Mouse (Mus musculus): ENCODE measurements at regions not wholly inside any gene's neighbourhood (a gene's known extent, or its start where the extent isn't known, plus 50 kb on each side); places are given as distances from the start of the nearest gene placed in this dataset.

- Histone ChIP-seq H3K4me3 (ENCODE audit: insufficient read depth in 1 of 2, low read depth in 1 of 2, low read length in 2 of 2, poor library complexity in 1 of 2, severe bottlenecking in 1 of 2) (no peak overlapping the region), H3K9me3 (ENCODE audit: control insufficient read depth, insufficient read depth, low read depth, low read length) (no peaks in the 10 kb centered on the region), H3K9ac (ENCODE audit: insufficient read depth, low read depth, low read length, poor library complexity, severe bottlenecking) (no peak overlapping the region), H3K27ac (ENCODE audit: insufficient read depth, low read depth, low read length, poor library complexity, severe bottlenecking) (no peak overlapping the region), H3K36me3 (ENCODE audit: control insufficient read depth, insufficient read depth, low read length, poor library complexity, severe bottlenecking) (no peaks in the 10 kb centered on the region), H3K4me1 (ENCODE audit: control insufficient read depth in 2 of 2, insufficient read depth in 2 of 2, low read length in 2 of 2, poor library complexity in 1 of 2) (no peaks in the 10 kb centered on the region)
- in situ Hi-C loops (cut with MboI; ENCODE audit: low sequenced_read_pairs in 2 of 2, unreplicated experiment in 2 of 2), result no loop called here
- DNase-seq (ENCODE audit: low read depth, low spot score), result no peak
- no peak for TF ChIP-seq CHD2 (IDR thresholded peaks at IDR 0.05; ENCODE audit: low read depth, low read length)
- no peak for TF ChIP-seq MAFK (IDR thresholded peaks at IDR 0.05; ENCODE audit: insufficient read depth, low read depth, low read length)
- no peak for TF ChIP-seq HCFC1 (IDR thresholded peaks at IDR 0.05; ENCODE audit: borderline replicate concordance, insufficient read depth, low read length)
- TF ChIP-seq ZNF384 (IDR thresholded peaks at IDR 0.05; ENCODE audit: low read depth, low read length), result no peak
- no peak for TF ChIP-seq ZC3H11A (IDR thresholded peaks at IDR 0.05; ENCODE audit: borderline replicate concordance, low read depth, low read length)
Observed at GRCm38 (mm10) chr2:117852442-117852841, 259.2 kb upstream of the Thbs1 start.

DNA sequence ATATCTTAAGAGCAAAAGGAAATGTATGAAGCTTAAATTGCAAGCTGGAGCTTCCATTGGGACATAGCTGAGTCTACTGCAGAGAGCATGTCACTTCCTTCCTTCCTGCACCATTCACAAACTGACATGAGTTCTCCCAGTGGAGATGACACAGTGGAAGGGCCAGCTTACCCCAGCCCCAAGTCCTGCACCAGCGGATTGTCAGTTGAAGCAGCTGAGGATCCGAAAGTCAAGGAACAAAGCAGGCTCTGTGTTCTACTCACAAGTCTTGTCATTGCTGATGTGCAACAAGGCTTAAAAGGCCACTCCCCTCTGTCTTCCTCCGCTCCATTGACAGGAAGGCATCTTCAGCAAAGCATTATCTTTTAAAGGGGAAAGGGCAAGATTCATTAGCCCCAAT, 249.4 kb upstream of the Thbs1 start:
- Histone ChIP-seq H3K27ac (ENCODE audit: insufficient read depth, low read depth, low read length, poor library complexity, severe bottlenecking) (no peak overlapping the region), H3K36me3 (ENCODE audit: control insufficient read depth, insufficient read depth, low read length, poor library complexity, severe bottlenecking) (no peaks in the 10 kb centered on the region), H3K4me3 (ENCODE audit: insufficient read depth in 1 of 2, low read depth in 1 of 2, low read length in 2 of 2, poor library complexity in 1 of 2, severe bottlenecking in 1 of 2) (no peak overlapping the region), H3K9ac (ENCODE audit: insufficient read depth, low read depth, low read length, poor library complexity, severe bottlenecking) (no peak overlapping the region), H3K9me3 (ENCODE audit: control insufficient read depth, insufficient read depth, low read depth, low read length) (no peaks in the 10 kb centered on the region), H3K4me1 (ENCODE audit: control insufficient read depth in 2 of 2, insufficient read depth in 2 of 2, low read length in 2 of 2, poor library complexity in 1 of 2) (no peaks in the 10 kb centered on the region)
- in situ Hi-C loops (cut with MboI; ENCODE audit: low sequenced_read_pairs in 2 of 2, unreplicated experiment in 2 of 2), result no loop called here
- DNase-seq (ENCODE audit: low read depth, low spot score), result no peak
- TF ChIP-seq ZC3H11A (IDR thresholded peaks at IDR 0.05; ENCODE audit: borderline replicate concordance, low read depth, low read length) (no peak), HCFC1 (IDR thresholded peaks at IDR 0.05; ENCODE audit: borderline replicate concordance, insufficient read depth, low read length) (no peak), MAFK (IDR thresholded peaks at IDR 0.05; ENCODE audit: insufficient read depth, low read depth, low read length) (no peak), CHD2 (IDR thresholded peaks at IDR 0.05; ENCODE audit: low read depth, low read length) (no peak), ZNF384 (IDR thresholded peaks at IDR 0.05; ENCODE audit: low read depth, low read length) (no peak)

DNA sequence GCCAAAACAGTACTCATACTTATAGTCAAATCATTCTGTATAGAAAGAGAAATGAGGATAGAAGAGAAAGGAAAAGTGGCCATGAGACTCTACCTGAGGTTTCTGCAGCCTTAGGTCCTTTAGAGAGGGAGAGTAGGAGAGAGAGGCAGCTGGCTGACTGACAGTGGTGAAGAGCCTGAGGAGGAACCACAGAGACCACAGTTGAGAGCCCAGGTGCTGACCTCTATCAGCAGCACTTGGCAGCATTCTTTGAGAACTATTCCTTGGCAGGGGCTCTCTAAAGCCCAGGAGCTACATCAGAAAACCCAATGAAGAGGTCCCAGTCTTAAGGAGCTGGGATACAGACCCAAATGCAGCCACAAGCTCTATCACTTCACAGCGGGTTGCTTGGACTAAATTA, 246.6 kb upstream of the Thbs1 start:
- no peaks in the 10 kb centered on the region for H3K4me1 ChIP-seq (ENCODE audit: control insufficient read depth in 2 of 2, insufficient read depth in 2 of 2, low read length in 2 of 2, poor library complexity in 1 of 2)
- TF ChIP-seq MAFK (IDR thresholded peaks at IDR 0.05; ENCODE audit: insufficient read depth, low read depth, low read length) (no peak), CHD2 (IDR thresholded peaks at IDR 0.05; ENCODE audit: low read depth, low read length) (no peak), ZC3H11A (IDR thresholded peaks at IDR 0.05; ENCODE audit: borderline replicate concordance, low read depth, low read length) (no peak), ZNF384 (IDR thresholded peaks at IDR 0.05; ENCODE audit: low read depth, low read length) (no peak), HCFC1 (IDR thresholded peaks at IDR 0.05; ENCODE audit: borderline replicate concordance, insufficient read depth, low read length) (no peak)
- H3K9me3 ChIP-seq (ENCODE audit: control insufficient read depth, insufficient read depth, low read depth, low read length), result no peaks in the 10 kb centered on the region
- H3K9ac ChIP-seq (ENCODE audit: insufficient read depth, low read depth, low read length, poor library complexity, severe bottlenecking), result no peak overlapping the region
- no peak overlapping the region for H3K4me3 ChIP-seq (ENCODE audit: insufficient read depth in 1 of 2, low read depth in 1 of 2, low read length in 2 of 2, poor library complexity in 1 of 2, severe bottlenecking in 1 of 2)
- no peaks in the 10 kb centered on the region for H3K36me3 ChIP-seq (ENCODE audit: control insufficient read depth, insufficient read depth, low read length, poor library complexity, severe bottlenecking)
- DNase-seq (ENCODE audit: low read depth, low spot score), result no peak
- in situ Hi-C loops (cut with MboI; ENCODE audit: low sequenced_read_pairs in 2 of 2, unreplicated experiment in 2 of 2), result no loop called here
- no peak overlapping the region for H3K27ac ChIP-seq (ENCODE audit: insufficient read depth, low read depth, low read length, poor library complexity, severe bottlenecking)

DNA sequence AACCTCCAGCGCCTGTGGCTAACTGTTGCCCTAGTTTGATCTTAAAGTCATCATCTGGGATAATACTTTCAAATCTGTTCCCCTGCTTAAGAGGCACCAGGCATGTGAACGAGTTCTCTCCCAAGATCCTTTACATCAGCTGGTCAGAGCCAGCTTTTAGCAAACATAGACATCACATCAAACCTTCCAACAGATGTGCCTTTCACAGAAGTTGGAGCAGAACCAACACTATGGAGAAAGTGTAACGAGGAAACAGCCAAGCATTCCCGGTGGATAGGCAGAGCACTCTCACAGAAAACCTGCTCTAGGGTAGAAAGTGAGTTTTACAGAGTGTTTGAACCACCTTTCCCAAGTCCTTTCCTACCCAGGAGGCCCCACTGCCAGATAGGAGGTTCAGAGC, 244.7 kb upstream of the Thbs1 start:
- H3K27ac ChIP-seq (ENCODE audit: insufficient read depth, low read depth, low read length, poor library complexity, severe bottlenecking), result no peak overlapping the region
- H3K36me3 ChIP-seq (ENCODE audit: control insufficient read depth, insufficient read depth, low read length, poor library complexity, severe bottlenecking), result no peaks in the 10 kb centered on the region
- DNase-seq (ENCODE audit: low read depth, low spot score), result no peak
- H3K9me3 ChIP-seq (ENCODE audit: control insufficient read depth, insufficient read depth, low read depth, low read length), result no peaks in the 10 kb centered on the region
- H3K9ac ChIP-seq (ENCODE audit: insufficient read depth, low read depth, low read length, poor library complexity, severe bottlenecking), result no peak overlapping the region
- H3K4me1 ChIP-seq (ENCODE audit: control insufficient read depth in 2 of 2, insufficient read depth in 2 of 2, low read length in 2 of 2, poor library complexity in 1 of 2), result no peaks in the 10 kb centered on the region
- TF ChIP-seq MAFK (IDR thresholded peaks at IDR 0.05; ENCODE audit: insufficient read depth, low read depth, low read length) (no peak), HCFC1 (IDR thresholded peaks at IDR 0.05; ENCODE audit: borderline replicate concordance, insufficient read depth, low read length) (no peak), ZNF384 (IDR thresholded peaks at IDR 0.05; ENCODE audit: low read depth, low read length) (no peak), CHD2 (IDR thresholded peaks at IDR 0.05; ENCODE audit: low read depth, low read length) (no peak), ZC3H11A (IDR thresholded peaks at IDR 0.05; ENCODE audit: borderline replicate concordance, low read depth, low read length) (no peak)
- H3K4me3 ChIP-seq (ENCODE audit: insufficient read depth in 1 of 2, low read depth in 1 of 2, low read length in 2 of 2, poor library complexity in 1 of 2, severe bottlenecking in 1 of 2), result no peak overlapping the region
- in situ Hi-C loops (cut with MboI; ENCODE audit: low sequenced_read_pairs in 2 of 2, unreplicated experiment in 2 of 2), result no loop called here

GRCm38 (mm10) chr2:117867409-117867808, 244.3 kb upstream of the Thbs1 start:
- no peak for DNase-seq (ENCODE audit: low read depth, low spot score)
- no peak overlapping the region for H3K27ac ChIP-seq (ENCODE audit: insufficient read depth, low read depth, low read length, poor library complexity, severe bottlenecking)
- no peaks in the 10 kb centered on the region for H3K4me1 ChIP-seq (ENCODE audit: control insufficient read depth in 2 of 2, insufficient read depth in 2 of 2, low read length in 2 of 2, poor library complexity in 1 of 2)
- no peak overlapping the region for H3K4me3 ChIP-seq (ENCODE audit: insufficient read depth in 1 of 2, low read depth in 1 of 2, low read length in 2 of 2, poor library complexity in 1 of 2, severe bottlenecking in 1 of 2)
- no peak overlapping the region for H3K9ac ChIP-seq (ENCODE audit: insufficient read depth, low read depth, low read length, poor library complexity, severe bottlenecking)
- in situ Hi-C loops (cut with MboI; ENCODE audit: low sequenced_read_pairs in 2 of 2, unreplicated experiment in 2 of 2), result no loop called here
- no peak for TF ChIP-seq MAFK (IDR thresholded peaks at IDR 0.05; ENCODE audit: insufficient read depth, low read depth, low read length)
- TF ChIP-seq HCFC1 (IDR thresholded peaks at IDR 0.05; ENCODE audit: borderline replicate concordance, insufficient read depth, low read length), result no peak
- no peak for TF ChIP-seq CHD2 (IDR thresholded peaks at IDR 0.05; ENCODE audit: low read depth, low read length)
- TF ChIP-seq ZC3H11A (IDR thresholded peaks at IDR 0.05; ENCODE audit: borderline replicate concordance, low read depth, low read length), result no peak
- no peaks in the 10 kb centered on the region for H3K36me3 ChIP-seq (ENCODE audit: control insufficient read depth, insufficient read depth, low read length, poor library complexity, severe bottlenecking)
- no peaks in the 10 kb centered on the region for H3K9me3 ChIP-seq (ENCODE audit: control insufficient read depth, insufficient read depth, low read depth, low read length)
